Mouse (Mus musculus) CH12.LX (cell line): ENCODE data around the gene March9. TPM values are rescaled to one million over a fixed set of nuclear protein-coding genes. Genes with fewer than 3 reads are reported as not detected.

ENCODE experiments used
- DNase-seq: peaks from one replicate; pipeline ENCODE4 v3.0.0-alpha.2; 2013; ENCODE audit errors: extremely low read depth
- H3K27ac ChIP-seq: 2 replicates; pipeline ENCODE4 v1.5.1; 2012; ENCODE audit warnings: low read depth, mild to moderate bottlenecking, control low read depth, moderate library complexity; ENCODE audit not compliant: insufficient read depth
- H3K27me3 ChIP-seq: replicated peaks from 2 replicates; pipeline ENCODE3; 2012; ENCODE audit warnings: inconsistent platforms
- H3K36me3 ChIP-seq, 2 experiments: replicated peaks in 1 of 2; 2 replicates each; pipeline versions ENCODE3 to v1.6.1; 2012; ENCODE audit warnings: inconsistent platforms in 1 of 2, low read length in 1 of 2, mild to moderate bottlenecking in 1 of 2, mixed read lengths in 1 of 2, moderate library complexity in 1 of 2; ENCODE audit not compliant: control insufficient read depth in 1 of 2, insufficient read depth in 1 of 2
- H3K4me1 ChIP-seq, 2 experiments: 2 replicates each; pipeline ENCODE4 v1.6.1; 2012; ENCODE audit warnings: inconsistent platforms in 1 of 2, moderate library complexity in 1 of 2; ENCODE audit not compliant: insufficient read depth in 2 of 2, control insufficient read depth in 1 of 2
- H3K4me2 ChIP-seq: 2 replicates; pipeline ENCODE4 v1.6.1; 2012; ENCODE audit warnings: low read depth, mild to moderate bottlenecking, control low read depth; ENCODE audit not compliant: poor library complexity, insufficient read depth, severe bottlenecking
- H3K4me3 ChIP-seq, 3 experiments: fragments of 150-350 bp in 1 of 3; sonication (generic) in 1 of 3; replicated peaks in 1 of 3; 2 replicates each; pipeline versions ENCODE3 to v1.5.1; 2011 to 2012; ENCODE audit warnings: low read depth in 2 of 3, low read length in 2 of 3, mild to moderate bottlenecking in 2 of 3, moderate library complexity in 2 of 3, control low read depth in 1 of 3, improper control_type of control experiment in 1 of 3, inconsistent platforms in 1 of 3, mixed read lengths in 1 of 3; ENCODE audit not compliant: poor library complexity in 1 of 3
- H3K79me2 ChIP-seq: replicated peaks from 2 replicates; pipeline ENCODE4 v1.6.1; 2012; ENCODE audit warnings: mild to moderate bottlenecking, moderate library complexity; ENCODE audit not compliant: control insufficient read depth, poor library complexity, insufficient read depth, severe bottlenecking; ENCODE audit errors: extremely low read depth
- H3K9ac ChIP-seq: 2 replicates; pipeline ENCODE4 v1.6.1; 2012; ENCODE audit warnings: low read depth, mild to moderate bottlenecking, control low read depth, moderate library complexity; ENCODE audit not compliant: insufficient read depth
- H3K9me3 ChIP-seq: replicated peaks from 2 replicates; pipeline ENCODE3; 2012; ENCODE audit warnings: low read length, inconsistent platforms, mixed read lengths
- BHLHE40 ChIP-seq: IDR thresholded peaks from 2 replicates; pipeline ENCODE4 v1.6.1; 2011; ENCODE audit warnings: mild to moderate bottlenecking, low read depth, low read length, improper control_type of control experiment
- CHD2 ChIP-seq: IDR thresholded peaks from 2 replicates; pipeline ENCODE4 v1.6.1; 2011; ENCODE audit warnings: low read length, improper control_type of control experiment
- CTCF ChIP-seq, 2 experiments: IDR thresholded peaks in 1 of 2; conservative IDR thresholded peaks in 1 of 2; 2 replicates each; pipeline ENCODE4 v1.5.1; 2011 to 2012; ENCODE audit warnings: low read depth in 2 of 2, low read length in 2 of 2, improper control_type of control experiment in 1 of 2, inconsistent platforms in 1 of 2, mild to moderate bottlenecking in 1 of 2, moderate library complexity in 1 of 2
- E2F4 ChIP-seq: IDR thresholded peaks from 2 replicates; pipeline ENCODE4 v1.6.1; 2011; ENCODE audit warnings: low read depth, low read length, improper control_type of control experiment; ENCODE audit not compliant: insufficient replicate concordance
- ETS1 ChIP-seq: conservative IDR thresholded peaks from 2 replicates; pipeline ENCODE4 v1.6.1; 2012; ENCODE audit warnings: low read depth, mild to moderate bottlenecking, inconsistent platforms, low read length, improper control_type of control experiment, moderate library complexity
- GABPA ChIP-seq: IDR thresholded peaks from 2 replicates; pipeline ENCODE4 v1.6.1; 2012; ENCODE audit warnings: low read depth, low read length, improper control_type of control experiment, inconsistent platforms; ENCODE audit not compliant: insufficient replicate concordance
- MXI1 ChIP-seq: IDR thresholded peaks from 2 replicates; pipeline ENCODE4 v1.6.1; 2011; ENCODE audit warnings: mild to moderate bottlenecking, low read depth, low read length, improper control_type of control experiment
- MYC ChIP-seq: IDR thresholded peaks from 2 replicates; pipeline ENCODE4 v1.6.1; 2011; ENCODE audit warnings: low read depth, mild to moderate bottlenecking, improper control_type of control experiment, low read length
- NRF1 ChIP-seq: IDR thresholded peaks from 2 replicates; pipeline ENCODE4 v1.6.1; 2014; ENCODE audit warnings: low read depth, mild to moderate bottlenecking, inconsistent platforms, low read length, improper control_type of control experiment, moderate library complexity
- PAX5 ChIP-seq: IDR thresholded peaks from 2 replicates; pipeline ENCODE4 v1.6.1; 2012; ENCODE audit warnings: low read length, inconsistent platforms, mixed read lengths
- SIN3A ChIP-seq: IDR thresholded peaks from 2 replicates; pipeline ENCODE4 v1.6.1; 2012; ENCODE audit warnings: low read length, improper control_type of control experiment, inconsistent platforms
- SMC3 ChIP-seq: IDR thresholded peaks from 2 replicates; pipeline ENCODE4 v1.6.1; 2011; ENCODE audit warnings: low read depth, low read length, improper control_type of control experiment
- USF2 ChIP-seq: conservative IDR thresholded peaks from 2 replicates; pipeline ENCODE4 v1.6.1; 2011; ENCODE audit warnings: low read depth, low read length, improper control_type of control experiment
- ZC3H11A ChIP-seq: IDR thresholded peaks from 2 replicates; pipeline ENCODE4 v1.6.1; 2012; ENCODE audit warnings: low read depth, mild to moderate bottlenecking, inconsistent platforms, low read length, improper control_type of control experiment
- ZKSCAN1 ChIP-seq: IDR thresholded peaks from 2 replicates; pipeline ENCODE4 v1.6.1; 2012; ENCODE audit warnings: low read depth, inconsistent platforms, low read length, improper control_type of control experiment, borderline replicate concordance
- ZNF384 ChIP-seq: IDR thresholded peaks from 2 replicates; pipeline ENCODE4 v1.6.1; 2012; ENCODE audit warnings: low read depth, low read length, improper control_type of control experiment, inconsistent platforms
- dilution Hi-C: fragments of 300-500 bp; cut with MboI; formaldehyde crosslinking; loops from 2 replicates; pipeline ENCODE4 v1.14.3; 2020; ENCODE audit warnings: low sequenced_read_pairs; ENCODE audit not compliant: extremely low pct_unique_long_range_greater_than_20kb, extremely low pct_ligation_motif_present
- in situ Hi-C: fragments of 300-500 bp; cut with MboI; formaldehyde crosslinking; loops from 3 replicates; pipeline ENCODE4 v1.14.3; 2019; ENCODE audit warnings: low sequenced_read_pairs, low pct_ligation_motif_present, low pct_unique_long_range_greater_than_20kb, mixed read lengths
- polyA plus RNA-seq: library from polyadenylated mRNA; unstranded; fragments of >175 nt; gene quantifications from 2 replicates; pipeline ENCODE4 v1.2.1, GENCODE M21; 2012; ENCODE audit warnings: low read depth; ENCODE audit not compliant: insufficient read length
- total RNA-seq, 2 experiments: library from RNA; depleted of rRNA; stranded (reverse); fragments of 300-350 nt in 1 of 2; fragments of >200 nt in 1 of 2; gene quantifications; 2 replicates each; pipeline ENCODE4 v1.2.3; 2012 to 2014

March9 gene
- total and polyA plus RNA-seq, 3 experiments, result 0.68 to 3.4 (median 1.0) TPM

DNA sequence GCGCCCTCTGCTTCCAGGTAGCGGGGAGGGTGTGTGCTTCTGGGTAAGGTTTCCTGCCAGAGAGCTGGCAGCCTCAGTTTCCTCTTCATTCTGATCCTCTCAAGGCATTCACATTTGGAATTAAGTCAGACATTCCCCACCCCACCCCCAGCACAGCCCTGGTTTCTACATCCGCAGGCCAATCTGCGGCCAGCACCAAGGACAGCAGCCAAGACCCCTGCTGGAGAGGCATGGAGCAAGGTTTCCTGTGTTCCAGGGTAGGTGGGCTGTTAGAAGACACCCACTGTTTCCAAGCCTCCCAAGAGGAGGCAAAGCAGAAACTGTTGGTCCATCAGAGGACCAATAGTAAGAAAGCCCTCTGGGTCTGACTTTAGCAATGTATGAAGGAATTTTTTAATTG is 5.3 kb downstream of the March9 start:
- peaks cover 12% of the 10 kb centered on the region for H3K27me3 ChIP-seq
- no peak for DNase-seq
- no peaks in the 10 kb centered on the region for H3K79me2 ChIP-seq
- H3K9ac ChIP-seq, result no peak overlapping the region
- no peak overlapping the region for H3K27ac ChIP-seq
- no peak for TF ChIP-seq SIN3A
- no peak for TF ChIP-seq SMC3
- no peak for TF ChIP-seq ZC3H11A
- no peak for TF ChIP-seq ZNF384
- TF ChIP-seq GABPA, result no peak
- TF ChIP-seq BHLHE40, result no peak
- no peak for TF ChIP-seq MXI1
- no peak for TF ChIP-seq E2F4
- no peak for TF ChIP-seq CTCF (conservative IDR thresholded peaks at IDR 0.05 in 1 of 2, IDR thresholded peaks at IDR 0.05 in 1 of 2; ENCODE audit: low read depth in 2 of 2, low read length in 2 of 2)
- no peak for TF ChIP-seq USF2
- TF ChIP-seq PAX5, result no peak
- no peak overlapping the region for H3K4me3 ChIP-seq
- in situ Hi-C loops (no loop called here), dilution Hi-C loops (no loop called here)
- no peaks in the 10 kb centered on the region for H3K9me3 ChIP-seq
- no peak overlapping the region for H3K4me2 ChIP-seq
- H3K4me1 ChIP-seq, result peaks cover 12 to 32% of the 10 kb centered on the region in 2 experiments
- H3K36me3 ChIP-seq, result peaks cover 12 to 15% of the 10 kb centered on the region in 2 experiments

DNA sequence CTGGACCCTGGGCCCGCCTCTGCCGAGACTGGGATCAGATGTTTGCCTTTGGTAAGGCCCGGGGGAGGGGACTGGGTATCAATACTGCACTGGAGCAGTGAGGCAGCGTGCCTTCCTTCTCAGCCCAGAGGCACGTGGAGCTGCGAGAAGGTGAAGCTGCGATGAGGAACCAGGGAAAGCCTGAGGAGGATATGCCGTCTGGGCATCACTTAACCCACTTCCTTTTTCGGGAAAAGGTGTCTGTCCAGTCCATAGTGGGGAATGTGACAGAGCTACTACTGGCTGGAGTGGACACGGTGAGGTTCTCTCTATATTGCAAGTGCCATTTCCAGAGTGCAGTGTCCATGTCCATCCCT is 9.9 kb downstream of the March9 start:
- Histone ChIP-seq H3K79me2 (no peaks in the 10 kb centered on the region), H3K4me3 (no peak overlapping the region), H3K27ac (no peak overlapping the region), H3K9me3 (no peaks in the 10 kb centered on the region), H3K36me3 (peaks cover 4 to 33% of the 10 kb centered on the region in 2 experiments), H3K27me3 (no peaks in the 10 kb centered on the region), H3K4me1 (peaks cover 0 to 11% of the 10 kb centered on the region in 2 experiments; a peak in 2 of 4 replicates), H3K9ac (no peak overlapping the region), H3K4me2 (no peak overlapping the region)
- in situ Hi-C loops (no loop called here), dilution Hi-C loops (no loop called here)
- DNase-seq, result no peak
- TF ChIP-seq SMC3, result no peak
- no peak for TF ChIP-seq MXI1
- no peak for TF ChIP-seq CHD2
- no peak for TF ChIP-seq USF2
- no peak for TF ChIP-seq MYC
- no peak for TF ChIP-seq NRF1
- no peak for TF ChIP-seq ETS1
- no peak for TF ChIP-seq ZKSCAN1
